Mouse (Mus musculus) hindbrain, embryonic 13.5 days (tissue): ENCODE data around the gene Maged1. TPM values are rescaled to one million over a fixed set of nuclear protein-coding genes. Genes with fewer than 3 reads are reported as not detected.

Source experiments
- ATAC-seq: fragments of 200-750 bp; cut with Nextera tagmentation; 2 replicates; pipeline ENCODE4 v1.8.0; 2017; ENCODE audit warnings: moderate TSS enrichment; ENCODE audit not compliant: low FRiP score
- H3K27ac ChIP-seq: fragments of 300-500 bp; sonication (generic); 2 replicates; pipeline ENCODE4 v1.5.1; 2015; ENCODE audit warnings: inconsistent platforms, mild to moderate bottlenecking, moderate library complexity
- H3K27me3 ChIP-seq: fragments of 300-500 bp; sonication (generic); 2 replicates; pipeline ENCODE4 v1.6.1; 2015; ENCODE audit warnings: mild to moderate bottlenecking, inconsistent platforms
- H3K36me3 ChIP-seq: fragments of 300-500 bp; sonication (generic); 2 replicates; pipeline ENCODE4 v1.6.1; 2015; ENCODE audit warnings: mild to moderate bottlenecking, inconsistent platforms
- H3K4me1 ChIP-seq: fragments of 300-500 bp; sonication (generic); replicated peaks from 2 replicates; pipeline ENCODE4 v1.6.1; 2015; ENCODE audit warnings: inconsistent platforms
- H3K4me2 ChIP-seq: fragments of 300-500 bp; sonication (generic); 2 replicates; pipeline ENCODE4 v1.6.1; 2015; ENCODE audit warnings: inconsistent platforms, mild to moderate bottlenecking, moderate library complexity
- H3K4me3 ChIP-seq: fragments of 300-500 bp; sonication (generic); 2 replicates; pipeline ENCODE4 v1.5.1; 2015; ENCODE audit warnings: mild to moderate bottlenecking, inconsistent platforms
- H3K9ac ChIP-seq: fragments of 300-500 bp; sonication (generic); 2 replicates; pipeline ENCODE4 v1.6.1; 2015; ENCODE audit warnings: mild to moderate bottlenecking, inconsistent platforms
- H3K9me3 ChIP-seq: fragments of 300-500 bp; sonication (generic); 2 replicates; pipeline ENCODE4 v1.6.1; 2016; ENCODE audit warnings: inconsistent platforms
- WGBS: fragments of 180-500 bp; shearing (Covaris S2); methylation state at CpG from one replicate; pipeline ENCODE4 v1.1.7; 2015; 5-methylcytosine and 5-hydroxymethylcytosine counted together
- polyA plus RNA-seq: library from polyadenylated mRNA; unstranded; fragments of >200 nt; fragmentation: Nextera tagmentation; extraction: Ambion mirVana; gene quantifications from 2 replicates; pipeline ENCODE4 v1.2.1, GENCODE M21; 2015

Gene Maged1
- polyA plus RNA-seq, result 1,046 and 1,103 TPM in 2 replicates

- Histone ChIP-seq H3K4me1 (peaks cover 36% of the 10 kb centered on the region), H3K9ac (peak within 1 kb of the TSS; percentile 84), H3K27me3 (peaks cover 4% of the 10 kb centered on the region; the same call in 1 of the 2 replicates), H3K36me3 (peaks cover 31% of the 10 kb centered on the region), H3K27ac (peak within 1 kb of the TSS; percentile 96), H3K4me2 (peak within 1 kb of the TSS; percentile 63), H3K9me3 (no peaks in the 10 kb centered on the region), H3K4me3 (peak within 1 kb of the TSS; percentile 60)
- WGBS, result 17% methylated on average over 32 of the region's 32 CpGs
- ATAC-seq, result peak; percentile 92
These were observed at the start of gene Maged1 for GRCm38 (mm10) chrX:94541918-94542355. TSS of gene Maged1 (minus strand) at chrX:94542143.

- H3K4me3 ChIP-seq, result no peak overlapping the region
- no peaks in the 10 kb centered on the region for H3K27me3 ChIP-seq
- no peaks in the 10 kb centered on the region for H3K9me3 ChIP-seq
- no peak overlapping the region for H3K9ac ChIP-seq
- no peak for ATAC-seq
- no peaks in the 10 kb centered on the region for H3K36me3 ChIP-seq
- 80% methylated on average over 1 of the region's 1 CpGs for WGBS
- H3K4me1 ChIP-seq, result no peaks in the 10 kb centered on the region
- H3K4me2 ChIP-seq, result no peak overlapping the region
- no peak overlapping the region for H3K27ac ChIP-seq
These were observed 38.3 kb upstream of the Maged1 start for GRCm38 (mm10) chrX:94580251-94580650.

- WGBS, result 60% methylated on average over 2 of the region's 2 CpGs
- Histone ChIP-seq H3K36me3 (no peaks in the 10 kb centered on the region), H3K4me2 (no peak overlapping the region), H3K9ac (no peak overlapping the region), H3K4me3 (no peak overlapping the region), H3K4me1 (no peaks in the 10 kb centered on the region), H3K27ac (no peak overlapping the region), H3K9me3 (no peaks in the 10 kb centered on the region), H3K27me3 (peaks cover 3% of the 10 kb centered on the region; the same call in 1 of the 2 replicates)
- no peak for ATAC-seq
These were observed 22.8 kb upstream of the Maged1 start for GRCm38 (mm10) chrX:94564694-94565093.

- Histone ChIP-seq H3K27ac (no peak overlapping the region), H3K36me3 (no peaks in the 10 kb centered on the region), H3K4me1 (no peaks in the 10 kb centered on the region), H3K9me3 (no peaks in the 10 kb centered on the region), H3K9ac (no peak overlapping the region), H3K4me3 (no peak overlapping the region), H3K27me3 (peaks cover 3% of the 10 kb centered on the region; the same call in 1 of the 2 replicates), H3K4me2 (no peak overlapping the region)
- ATAC-seq, result no peak
- 46% methylated on average over 5 of the region's 5 CpGs for WGBS
These were observed 20.4 kb upstream of the Maged1 start for GRCm38 (mm10) chrX:94562392-94562791.

GRCm38 (mm10) chrX:94548227-94548626 lies 6.3 kb upstream of the Maged1 start:
- ATAC-seq, result no peak
- no peaks in the 10 kb centered on the region for H3K36me3 ChIP-seq
- no peak overlapping the region for H3K4me3 ChIP-seq
- H3K9ac ChIP-seq, result no peak overlapping the region
- H3K4me2 ChIP-seq, result no peak overlapping the region
- no peaks in the 10 kb centered on the region for H3K9me3 ChIP-seq
- H3K4me1 ChIP-seq, result no peaks in the 10 kb centered on the region; the same call in 1 of the 2 replicates
- peaks cover 8% of the 10 kb centered on the region; the same call in 1 of the 2 replicates for H3K27me3 ChIP-seq
- no peak overlapping the region for H3K27ac ChIP-seq
- WGBS, result 60% methylated on average over 3 of the region's 3 CpGs

- no peak overlapping the region for H3K9ac ChIP-seq
- peaks cover 5% of the 10 kb centered on the region; the same call in 1 of the 2 replicates for H3K4me1 ChIP-seq
- no peaks in the 10 kb centered on the region for H3K9me3 ChIP-seq
- 98% methylated on average over 3 of the region's 3 CpGs for WGBS
- H3K4me2 ChIP-seq, result no peak overlapping the region
- H3K27me3 ChIP-seq, result peaks cover 7% of the 10 kb centered on the region; the same call in 1 of the 2 replicates
- H3K4me3 ChIP-seq, result no peak overlapping the region
- ATAC-seq, result no peak
- H3K36me3 ChIP-seq, result no peaks in the 10 kb centered on the region
- H3K27ac ChIP-seq, result no peak overlapping the region
These were observed 4.0 kb upstream of the Maged1 start for GRCm38 (mm10) chrX:94545941-94546340.

GRCm38 (mm10) chrX:94544923-94545322 lies 3.0 kb upstream of the Maged1 start:
- H3K36me3 ChIP-seq, result peaks cover 3% of the 10 kb centered on the region; the same call in 1 of the 2 replicates
- no peak overlapping the region for H3K4me3 ChIP-seq
- H3K4me2 ChIP-seq, result no peak overlapping the region
- H3K9ac ChIP-seq, result no peak overlapping the region
- ATAC-seq, result no peak
- WGBS, result 19% methylated on average over 1 of the region's 1 CpGs
- H3K27me3 ChIP-seq, result peaks cover 7% of the 10 kb centered on the region; the same call in 1 of the 2 replicates
- peaks cover 9% of the 10 kb centered on the region for H3K4me1 ChIP-seq
- H3K9me3 ChIP-seq, result no peaks in the 10 kb centered on the region
- peak overlapping the region; percentile 76 for H3K27ac ChIP-seq

- Histone ChIP-seq H3K9me3 (no peaks in the 10 kb centered on the region), H3K27ac (peak overlapping the region; percentile 96), H3K9ac (peak overlapping the region; percentile 67), H3K36me3 (peaks cover 25% of the 10 kb centered on the region), H3K27me3 (peaks cover 4% of the 10 kb centered on the region; the same call in 1 of the 2 replicates), H3K4me2 (peak overlapping the region; percentile 55), H3K4me3 (peak overlapping the region; percentile 60), H3K4me1 (peaks cover 33% of the 10 kb centered on the region)
- peak; percentile 0; the same call in 1 of the 2 replicates for ATAC-seq
- 16% methylated on average over 9 of the region's 9 CpGs for WGBS
These were observed 593 bp upstream of the Maged1 start for GRCm38 (mm10) chrX:94542536-94542935.

GRCm38 (mm10) chrX:94541206-94541605 lies 737 bp downstream of the Maged1 start:
- H3K9ac ChIP-seq, result peak overlapping the region; percentile 84
- H3K9me3 ChIP-seq, result no peaks in the 10 kb centered on the region
- peak overlapping the region; percentile 63 for H3K4me2 ChIP-seq
- ATAC-seq, result peak; percentile 2; the same call in 1 of the 2 replicates
- peak overlapping the region; percentile 60 for H3K4me3 ChIP-seq
- H3K36me3 ChIP-seq, result peaks cover 38% of the 10 kb centered on the region
- WGBS, result 23% methylated on average over 22 of the region's 25 CpGs
- peaks cover 4% of the 10 kb centered on the region; the same call in 1 of the 2 replicates for H3K27me3 ChIP-seq
- peak overlapping the region; percentile 91 for H3K27ac ChIP-seq
- peaks cover 36% of the 10 kb centered on the region for H3K4me1 ChIP-seq

- H3K27me3 ChIP-seq, result peaks cover 4% of the 10 kb centered on the region; the same call in 1 of the 2 replicates
- peak overlapping the region; percentile 91 for H3K27ac ChIP-seq
- 19% methylated on average over 36 of the region's 37 CpGs for WGBS
- ATAC-seq, result peak; percentile 43
- H3K9me3 ChIP-seq, result no peaks in the 10 kb centered on the region
- peak overlapping the region; percentile 63 for H3K4me2 ChIP-seq
- peaks cover 44% of the 10 kb centered on the region for H3K36me3 ChIP-seq
- H3K4me1 ChIP-seq, result peaks cover 36% of the 10 kb centered on the region
- H3K4me3 ChIP-seq, result peak overlapping the region; percentile 60
- peak overlapping the region; percentile 84 for H3K9ac ChIP-seq
These were observed 1.4 kb downstream of the Maged1 start for GRCm38 (mm10) chrX:94540341-94541201.

- Histone ChIP-seq H3K4me2 (no peak overlapping the region), H3K9ac (no peak overlapping the region), H3K4me1 (peaks cover 21% of the 10 kb centered on the region), H3K27me3 (peaks cover 7% of the 10 kb centered on the region; the same call in 1 of the 2 replicates), H3K27ac (no peak overlapping the region), H3K4me3 (no peak overlapping the region), H3K36me3 (peaks cover 43% of the 10 kb centered on the region), H3K9me3 (no peaks in the 10 kb centered on the region)
- 76% methylated on average over 2 of the region's 2 CpGs for WGBS
- peak; percentile 18; the same call in 1 of the 2 replicates for ATAC-seq
These were observed 7.6 kb downstream of the Maged1 start for GRCm38 (mm10) chrX:94534346-94534745.

GRCm38 (mm10) chrX:94530301-94530700 lies 11.6 kb downstream of the Maged1 start:
- ATAC-seq, result no peak
- Histone ChIP-seq H3K36me3 (peaks cover 5% of the 10 kb centered on the region; the same call in 1 of the 2 replicates), H3K9ac (no peak overlapping the region), H3K27ac (no peak overlapping the region), H3K27me3 (peaks cover 10% of the 10 kb centered on the region; the same call in 1 of the 2 replicates), H3K4me3 (no peak overlapping the region), H3K9me3 (no peaks in the 10 kb centered on the region), H3K4me1 (no peaks in the 10 kb centered on the region), H3K4me2 (no peak overlapping the region)
- WGBS, result 91% methylated on average over 3 of the region's 3 CpGs
